Mouse (Mus musculus): Measurements from ENCODE around the gene Mef2d.

GRCm38 (mm10) chr3:88141439-88141786 lies 759 bp upstream of the Mef2d start:
- TF ChIP-seq POLR2A (IDR thresholded peaks at IDR 0.05; ENCODE audit: low read depth, low read length) (no peak; the same call in 1 of the 2 replicates), CTCF (IDR thresholded peaks at IDR 0.05; ENCODE audit: extremely low read depth, insufficient read length, insufficient replicate concordance, low read depth, low read length) (no peak)
